8 mouse cellular contexts compared by ENCODE assay signal in the genomic region with DNA sequence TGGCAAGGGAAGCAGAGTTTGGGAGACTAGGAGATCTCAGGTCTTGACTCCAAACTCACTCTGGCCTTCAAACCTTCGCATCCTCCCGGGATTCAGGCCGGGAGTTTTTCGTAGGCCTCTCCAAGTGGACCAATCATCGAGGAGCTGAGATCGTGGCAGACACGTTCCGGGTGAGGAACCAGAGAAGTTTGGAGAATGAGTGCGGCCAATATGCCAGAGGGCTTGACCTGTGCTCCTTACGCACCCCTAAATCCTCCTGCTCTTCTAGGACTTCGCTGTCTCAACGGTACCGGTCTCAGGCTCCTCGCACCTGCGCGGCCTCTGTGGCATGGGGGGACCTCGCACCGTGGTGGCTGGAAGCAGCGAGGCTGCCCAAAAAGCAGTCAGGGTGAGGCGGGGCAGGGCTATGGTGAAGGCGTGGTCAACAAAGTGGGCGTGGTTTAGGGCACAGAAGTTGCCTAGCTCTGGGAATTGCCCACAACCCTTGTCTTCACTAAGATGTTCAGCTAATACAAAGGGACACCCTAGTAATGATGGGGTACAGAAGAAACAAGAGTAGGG. TPM values are rescaled to one million over a fixed set of nuclear protein-coding genes. Genes with fewer than 3 reads are reported as not detected.
A peak's percentile ranks its signal among the peaks of the same experiment; 100 is the strongest.
DNase-seq lines count a peak whose midpoint lies in the region; ATAC-seq and TF ChIP-seq lines count a peak whose summit lies in the region.

No protein-coding gene starts in this region.

- no peak overlapping the region for H3K27ac ChIP-seq in hindbrain, embryonic 13.5 days
- no peak overlapping the region for H3K27ac ChIP-seq in liver, postnatal 0 days (ENCODE audit: low read depth)

- H3K36me3 ChIP-seq in hindbrain, embryonic 13.5 days, result peaks cover 33% of the 10 kb centered on the region
- peaks cover 28% of the 10 kb centered on the region for H3K36me3 ChIP-seq in liver, postnatal 0 days (replicated peaks; ENCODE audit: insufficient read depth, low read length)

- DNase-seq in cerebellum, adult 11-12 months, result peak; percentile 61
- no peak for DNase-seq in cerebellum, postnatal 4 days (ENCODE audit: low spot score in 2 of 2)
- DNase-seq in cerebellum, postnatal 14 days, result peak; percentile 41 to 44
- DNase-seq in liver, postnatal 0 days, result peak; percentile 61
- DNase-seq in ovary, postnatal 10 days (ENCODE audit: low spot score), result no peak
- DNase-seq in adrenal gland, adult 2 months, result no peak
- no peak for DNase-seq in gastrocnemius, postnatal 14 days

- H3K4me1 ChIP-seq in hindbrain, embryonic 13.5 days (replicated peaks), result peaks cover 45% of the 10 kb centered on the region
- H3K4me1 ChIP-seq in liver, postnatal 0 days (ENCODE audit: insufficient read depth), result peaks cover 30% of the 10 kb centered on the region

- 53% methylated on average over 22 of the region's 22 CpGs for WGBS in hindbrain, embryonic 13.5 days
- WGBS in liver, postnatal 0 days (ENCODE audit: insufficient replicate concordance), result 70% methylated on average over 22 of the region's 22 CpGs

- no peak for TF ChIP-seq EP300 in liver, postnatal 0 days (IDR thresholded peaks at IDR 0.05; ENCODE audit: low read depth)

- H3K27me3 ChIP-seq in hindbrain, embryonic 13.5 days, result peaks cover 41% of the 10 kb centered on the region
- peaks cover 27% of the 10 kb centered on the region for H3K27me3 ChIP-seq in liver, postnatal 0 days (ENCODE audit: insufficient read depth, low read length)

- H3K9ac ChIP-seq in hindbrain, embryonic 13.5 days, result peak overlapping the region; percentile 91
- H3K9ac ChIP-seq in liver, postnatal 0 days (replicated peaks), result 0 out of 2 replicates have a peak overlapping the region, but pooled peaks have one; percentile 30

- H3K9me3 ChIP-seq in hindbrain, embryonic 13.5 days, result no peaks in the 10 kb centered on the region
- H3K9me3 ChIP-seq in liver, postnatal 0 days (ENCODE audit: low read length), result no peaks in the 10 kb centered on the region

- no peak for ATAC-seq in hindbrain, embryonic 13.5 days (ENCODE audit: low FRiP score)
- no peak for ATAC-seq in liver, postnatal 0 days

- H3K4me3 ChIP-seq in hindbrain, embryonic 13.5 days, result peak overlapping the region; percentile 78
- H3K4me3 ChIP-seq in liver, postnatal 0 days (ENCODE audit: low read depth, low read length), result no peak overlapping the region

- TF ChIP-seq CTCF in liver, postnatal 0 days (IDR thresholded peaks at IDR 0.05; ENCODE audit: low read depth), result no peak

- H3K4me2 ChIP-seq in hindbrain, embryonic 13.5 days, result peak overlapping the region; percentile 88
- no peak overlapping the region for H3K4me2 ChIP-seq in liver, postnatal 0 days (ENCODE audit: low read depth, low read length)

- intact Hi-C loops in gastrocnemius, postnatal 14 days (cut with DNase I; ENCODE audit: low total_unique reads), result no loop called here

RNA-seq across cellular contexts. Expression of a gene that starts 2.0 kb away (rescaled TPM):
- 420 and 426 TPM in 2 replicates for polyA plus RNA-seq in hindbrain, embryonic 13.5 days (2015; fragmentation: Nextera tagmentation; extraction: Ambion mirVana)
- polyA plus RNA-seq in liver, postnatal 0 days (2015; fragmentation: Nextera tagmentation; extraction: Ambion mirVana), result 15.8 and 17.2 TPM in 2 replicates
- 10 to 100 TPM in 1 of 2 experiments, 1 to 10 TPM in 1; 7.2 to 26.6 TPM for total RNA-seq in adrenal gland, adult 2 months (2021)
- polyA plus RNA-seq in adrenal gland, adult 2 months (2012; rRNA removed), result 25.9 and 35.6 TPM in 2 replicates
- total RNA-seq in gastrocnemius, postnatal 14 days (2021), result 10 to 100 TPM; 23.4 to 32.2 TPM

RNA-seq across cellular contexts. Expression of a gene that starts 4.4 kb away (rescaled TPM):
- polyA plus RNA-seq in hindbrain, embryonic 13.5 days (2015; fragmentation: Nextera tagmentation; extraction: Ambion mirVana), result not detected in 2 replicates
- polyA plus RNA-seq in liver, postnatal 0 days (2015; fragmentation: Nextera tagmentation; extraction: Ambion mirVana), result 0.32 and 0.49 TPM in 2 replicates
- total RNA-seq in adrenal gland, adult 2 months (2021), result not detected
- polyA plus RNA-seq in adrenal gland, adult 2 months (2012; rRNA removed), result not detected in 2 replicates
- total RNA-seq in gastrocnemius, postnatal 14 days (2021), result not detected

RNA-seq across cellular contexts. Expression of a gene that starts 5.2 kb away (rescaled TPM):
- polyA plus RNA-seq in hindbrain, embryonic 13.5 days (2015; fragmentation: Nextera tagmentation; extraction: Ambion mirVana), result 0.25 and 0.31 TPM in 2 replicates
- polyA plus RNA-seq in liver, postnatal 0 days (2015; fragmentation: Nextera tagmentation; extraction: Ambion mirVana), result 6.5 and 7.1 TPM in 2 replicates
- total RNA-seq in adrenal gland, adult 2 months (2021), result not detected
- polyA plus RNA-seq in adrenal gland, adult 2 months (2012; rRNA removed), result 0.06 TPM in 1 of 2 replicates, not detected in the other
- total RNA-seq in gastrocnemius, postnatal 14 days (2021), result not detected

RNA-seq across cellular contexts. Expression of a gene that starts 11.1 kb away (rescaled TPM):
- polyA plus RNA-seq in hindbrain, embryonic 13.5 days (2015; fragmentation: Nextera tagmentation; extraction: Ambion mirVana), result 100 and 102 TPM in 2 replicates
- 98.6 and 102 TPM in 2 replicates for polyA plus RNA-seq in liver, postnatal 0 days (2015; fragmentation: Nextera tagmentation; extraction: Ambion mirVana)
- 100 to 1,000 TPM in 1 of 2 experiments, 10 to 100 TPM in 1; 80.8 to 136 TPM for total RNA-seq in adrenal gland, adult 2 months (2021)
- polyA plus RNA-seq in adrenal gland, adult 2 months (2012; rRNA removed), result 62.2 and 64.1 TPM in 2 replicates
- 10 to 100 TPM; 28.3 to 32.5 TPM for total RNA-seq in gastrocnemius, postnatal 14 days (2021)

RNA-seq across cellular contexts. Expression of a gene that starts 14.3 kb away (rescaled TPM):
- 2.7 and 3.5 TPM in 2 replicates for polyA plus RNA-seq in hindbrain, embryonic 13.5 days (2015; fragmentation: Nextera tagmentation; extraction: Ambion mirVana)
- 3.8 and 4.2 TPM in 2 replicates for polyA plus RNA-seq in liver, postnatal 0 days (2015; fragmentation: Nextera tagmentation; extraction: Ambion mirVana)
- total RNA-seq in adrenal gland, adult 2 months (2021), result under 1 TPM; 0.75 to 0.93 TPM
- polyA plus RNA-seq in adrenal gland, adult 2 months (2012; rRNA removed), result 1.3 and 1.7 TPM in 2 replicates
- total RNA-seq in gastrocnemius, postnatal 14 days (2021), result under 1 TPM; 0.84 to 0.94 TPM

Comparison
In these comparisons a context has a peak if more than half of its experiments do, and no peak if none do; other contexts are left out.
1. DNase-seq: peak in cerebellum, adult 11-12 months (single experiment), cerebellum, postnatal 14 days (2 of 2) and liver, postnatal 0 days (single experiment); none in cerebellum, postnatal 4 days (0 of 2), ovary, postnatal 10 days (single experiment), adrenal gland, adult 2 months (single experiment) and gastrocnemius, postnatal 14 days (single experiment).
2. RNA of a gene that starts 2.0 kb away (polyA plus RNA-seq): 420 to 426 TPM in hindbrain, embryonic 13.5 days; 25.9 to 35.6 TPM in adrenal gland, adult 2 months and 15.8 to 17.2 TPM in liver, postnatal 0 days; every median in the first group is over 10 times any median in the second.